Mouse (Mus musculus): ENCODE measurements around the gene Cutc.

Gene Cutc

GRCm38 (mm10) chr19:43753226-43753835 lies 535 bp downstream of the Cutc start:
- in situ Hi-C loops (cut with MboI) = loop anchor here (5.0 kb wide), 1 partner anchor 76 kb away; no protein-coding TSS in a partner anchor

DNA sequence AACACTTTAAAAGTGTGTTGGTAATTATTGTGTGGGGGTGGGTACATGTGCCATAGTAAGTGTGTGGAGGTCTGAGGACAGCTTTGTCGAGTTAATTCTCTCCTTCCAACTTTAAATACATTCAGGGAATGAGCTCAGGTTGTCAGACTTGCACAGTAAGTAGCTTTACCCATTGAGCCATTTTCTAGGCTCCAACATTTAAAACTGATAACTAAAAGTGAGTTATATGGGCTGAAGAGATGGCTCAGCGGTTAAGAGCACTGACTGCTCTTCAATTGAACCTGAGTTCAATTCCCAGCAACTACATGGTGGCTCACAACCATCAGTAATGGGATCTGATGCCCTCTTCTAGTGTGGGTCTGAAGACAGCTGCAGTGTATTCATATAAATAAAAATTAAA lies 1.4 kb downstream of the Cutc start:
- in situ Hi-C loops (cut with MboI) = loop anchor here (5.0 kb wide), 1 partner anchor 77 kb away; no protein-coding TSS in a partner anchor

DNA sequence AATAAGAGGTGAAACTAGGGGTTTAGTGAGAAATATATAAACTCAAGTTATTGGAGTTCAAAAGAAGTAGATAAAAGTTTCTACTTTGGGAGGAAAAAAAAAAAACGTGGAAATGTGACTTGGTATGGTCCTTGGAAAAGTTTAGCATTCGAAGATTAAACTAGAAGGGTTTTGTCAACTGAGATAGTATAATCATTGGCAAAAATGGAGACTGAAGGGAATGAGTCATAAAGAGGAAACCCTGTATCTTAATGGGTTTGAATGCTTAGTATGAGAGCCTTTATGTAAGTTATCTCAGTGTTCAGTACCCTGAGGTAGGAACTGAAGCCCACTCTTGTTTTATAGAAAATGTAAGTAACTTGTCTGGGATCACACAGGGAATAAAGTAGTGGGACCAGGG lies 2.1 kb downstream of the Cutc start:
- in situ Hi-C loops (cut with MboI) = loop anchor here (5.0 kb wide), 1 partner anchor 78 kb away; no protein-coding TSS in a partner anchor

GRCm38 (mm10) chr19:43760504-43760903 lies 7.7 kb downstream of the Cutc start:
- in situ Hi-C loops (cut with MboI) = no loop called here

DNA sequence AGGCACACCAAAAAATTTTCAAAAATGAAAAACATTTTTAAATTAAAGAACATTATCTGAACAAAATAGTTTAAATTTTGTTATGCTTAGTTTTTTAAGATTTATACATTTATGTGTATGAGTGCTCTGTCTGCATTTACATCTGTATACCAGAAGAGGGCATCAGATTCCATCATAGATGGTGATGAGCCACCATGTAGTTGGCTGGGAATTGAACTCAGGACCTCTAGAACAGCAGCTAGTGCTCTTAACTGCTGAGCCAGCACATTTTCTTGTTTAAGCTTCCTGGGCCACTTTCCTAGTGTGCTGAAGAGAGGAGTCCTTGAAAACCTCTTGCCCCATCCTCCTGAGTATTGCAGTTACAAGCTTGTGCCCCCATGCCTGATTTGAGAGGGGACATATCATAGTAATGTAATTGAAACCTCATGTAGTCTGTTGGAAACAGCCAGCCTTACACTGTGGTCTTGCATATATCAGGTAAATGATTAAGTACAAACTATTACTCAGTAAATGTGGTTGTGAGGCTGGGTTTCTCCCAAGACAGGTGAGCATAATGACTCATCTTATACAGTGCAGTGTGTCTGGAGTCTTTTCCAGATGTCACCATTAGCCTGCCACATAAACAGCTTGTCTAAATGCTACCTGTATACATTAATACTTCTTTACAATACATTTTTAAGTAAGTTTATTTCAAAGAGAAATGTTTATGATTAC lies 8.9 kb downstream of the Cutc start:
- in situ Hi-C loops (cut with MboI) = no loop called here

DNA sequence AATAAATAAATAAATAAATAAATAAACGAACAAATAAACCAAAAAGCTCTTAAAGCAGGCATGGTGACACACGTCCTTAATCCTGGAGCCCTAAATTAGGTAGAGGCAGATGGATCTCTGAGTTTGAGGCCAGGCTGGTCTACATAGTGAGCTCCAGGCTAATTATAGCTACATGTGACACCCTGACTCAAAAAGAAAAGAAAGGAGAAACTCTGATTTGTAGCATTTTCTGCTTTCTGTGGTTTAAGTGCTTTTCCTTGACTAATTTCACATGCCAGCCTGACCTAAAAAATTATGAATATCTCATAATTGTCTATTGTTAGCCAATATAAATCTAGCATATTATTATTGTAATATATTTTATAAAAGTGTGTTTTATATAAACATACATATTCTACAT lies 9.6 kb downstream of the Cutc start:
- in situ Hi-C loops (cut with MboI) = no loop called here

- in situ Hi-C loops (cut with MboI) = no loop called here
Measured at GRCm38 (mm10) chr19:43766451-43766850, 13.7 kb downstream of the Cutc start.

DNA sequence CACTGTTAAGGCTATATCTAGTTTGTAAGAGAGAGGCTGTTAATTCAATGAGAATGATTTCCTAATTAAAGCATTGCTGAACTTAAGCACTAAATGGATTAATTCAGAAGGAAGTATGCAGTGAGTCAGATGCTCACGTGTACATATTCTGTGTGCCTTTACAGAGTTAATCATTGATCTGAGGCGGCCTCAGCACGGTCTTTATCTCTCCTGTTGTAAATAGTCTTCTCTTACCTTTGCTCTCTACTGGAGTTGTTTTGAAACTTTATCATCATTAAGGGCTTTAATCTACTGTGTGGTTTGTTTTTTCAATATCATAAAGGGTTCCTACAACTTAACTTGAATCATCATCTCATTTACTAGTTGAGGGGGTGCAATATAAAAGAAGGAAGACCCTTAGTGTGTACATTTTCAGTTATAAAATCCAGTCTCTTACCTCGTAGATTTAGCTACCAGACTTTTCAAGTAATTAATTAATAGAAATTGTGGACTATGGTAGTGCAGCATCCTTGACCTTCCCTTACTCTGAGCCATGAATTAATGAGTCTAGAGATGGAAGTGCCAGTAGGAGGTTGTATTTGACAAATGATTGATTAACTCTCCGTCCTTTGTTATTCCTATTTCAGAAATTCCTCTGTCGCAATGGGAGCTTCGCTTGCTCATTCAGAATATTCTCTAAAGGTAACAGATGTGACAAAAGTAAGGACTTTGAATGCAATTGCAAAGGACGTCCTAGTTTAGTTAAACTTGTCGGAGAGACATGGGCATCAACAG lies 14.9 kb downstream of the Cutc start:
- in situ Hi-C loops (cut with MboI) = no loop called here

- in situ Hi-C loops (cut with MboI) = no loop called here
Measured at GRCm38 (mm10) chr19:43769366-43769960, 16.7 kb downstream of the Cutc start.

GRCm38 (mm10) chr19:43770584-43770983 lies 17.8 kb downstream of the Cutc start:
- in situ Hi-C loops (cut with MboI) = no loop called here

DNA sequence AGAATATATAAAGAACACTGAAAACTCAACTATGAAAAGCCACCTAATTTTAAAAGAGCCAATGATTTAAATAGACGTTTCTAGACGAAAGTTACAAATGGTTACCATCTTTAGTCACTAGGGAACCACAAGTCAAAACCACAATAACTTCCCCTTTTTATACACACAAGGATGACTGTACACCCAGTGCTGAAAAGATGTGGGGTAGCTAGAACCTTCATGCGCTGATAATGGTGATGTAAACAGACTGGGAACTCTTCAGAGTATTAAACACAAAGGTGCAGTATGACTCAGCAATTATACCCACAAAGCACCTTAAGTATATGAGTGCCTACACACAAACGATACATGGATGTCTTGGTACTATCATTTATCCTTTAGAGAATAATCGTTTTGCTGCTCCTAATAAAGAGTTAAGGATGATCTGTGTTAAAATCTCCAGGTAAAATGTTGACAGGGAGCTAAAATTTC lies 18.7 kb downstream of the Cutc start:
- in situ Hi-C loops (cut with MboI) = no loop called here

DNA sequence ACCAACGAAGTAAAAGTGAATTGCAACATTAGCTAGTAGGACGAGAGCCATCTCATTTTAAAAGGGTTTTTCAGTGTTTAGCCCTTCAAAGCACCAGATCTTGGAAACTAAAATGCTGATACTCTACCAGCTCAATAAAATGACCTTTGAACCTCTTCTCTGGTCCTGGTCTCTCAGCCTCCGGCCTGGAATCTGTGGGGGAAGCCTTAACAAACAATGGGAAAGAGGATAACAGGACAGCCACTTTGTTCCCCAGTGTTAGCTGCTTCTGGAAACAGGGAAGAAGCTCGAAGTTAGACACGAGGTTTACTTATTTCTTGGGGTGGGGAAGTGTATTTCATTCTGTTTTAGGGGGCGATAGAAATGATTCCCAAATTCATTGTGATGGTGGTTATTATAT lies 19.5 kb downstream of the Cutc start:
- in situ Hi-C loops (cut with MboI) = no loop called here

DNA sequence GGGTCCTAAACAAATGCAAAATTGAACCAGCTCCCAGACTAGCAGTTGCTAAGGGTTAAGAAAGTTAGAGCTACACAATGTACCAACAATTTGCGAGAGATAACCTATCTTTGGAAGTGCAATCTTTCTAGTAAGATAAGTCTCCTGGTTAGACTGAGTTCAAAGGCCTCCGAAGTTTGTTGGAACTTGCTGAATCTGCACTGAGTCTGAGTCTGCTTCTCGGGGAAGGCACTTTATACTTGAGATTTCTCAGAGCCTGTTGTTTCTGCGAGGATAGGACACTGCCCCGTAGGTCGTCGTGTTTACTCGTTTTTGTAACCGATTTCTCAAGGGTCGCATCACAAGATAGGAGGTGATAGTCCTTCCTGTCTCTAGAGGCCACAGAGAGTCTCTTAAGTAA lies 22.6 kb downstream of the Cutc start:
- in situ Hi-C loops (cut with MboI) = no loop called here

- in situ Hi-C loops (cut with MboI) = no loop called here
Measured at GRCm38 (mm10) chr19:43776561-43776960, 23.8 kb downstream of the Cutc start.

GRCm38 (mm10) chr19:43777308-43777707 lies 24.5 kb downstream of the Cutc start:
- in situ Hi-C loops (cut with MboI) = no loop called here

GRCm38 (mm10) chr19:43780391-43780790 lies 27.6 kb downstream of the Cutc start:
- in situ Hi-C loops (cut with MboI) = no loop called here

- in situ Hi-C loops (cut with MboI) = no loop called here
Measured at GRCm38 (mm10) chr19:43781980-43782379, 29.2 kb downstream of the Cutc start, which contains the start of gene Abcc2. Gene Abcc2, plus strand, starts transcription at chr19:43782192.

DNA sequence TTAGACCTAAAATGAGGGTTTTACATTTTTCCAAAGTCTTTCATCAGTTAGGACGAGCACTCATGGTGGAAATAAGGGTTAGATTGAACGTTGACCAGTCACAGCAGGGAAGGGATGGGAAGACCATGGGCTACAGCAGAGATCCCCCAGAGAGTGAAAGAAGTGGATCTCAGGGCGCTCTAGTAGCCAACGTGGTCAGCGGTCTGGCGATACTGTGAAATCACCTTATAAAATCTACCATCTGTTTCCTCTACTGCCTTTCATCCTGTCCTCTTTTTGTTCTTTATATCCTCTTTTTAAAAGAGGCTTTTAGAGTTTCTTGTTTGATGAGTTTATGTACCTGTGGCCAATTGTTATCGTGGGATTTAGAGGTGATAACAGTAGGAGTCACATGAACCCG lies 32.0 kb downstream of the Cutc start:
- in situ Hi-C loops (cut with MboI) = no loop called here

- in situ Hi-C loops (cut with MboI) = no loop called here
Measured at GRCm38 (mm10) chr19:43786249-43787026, 33.6 kb downstream of the Cutc start.

DNA sequence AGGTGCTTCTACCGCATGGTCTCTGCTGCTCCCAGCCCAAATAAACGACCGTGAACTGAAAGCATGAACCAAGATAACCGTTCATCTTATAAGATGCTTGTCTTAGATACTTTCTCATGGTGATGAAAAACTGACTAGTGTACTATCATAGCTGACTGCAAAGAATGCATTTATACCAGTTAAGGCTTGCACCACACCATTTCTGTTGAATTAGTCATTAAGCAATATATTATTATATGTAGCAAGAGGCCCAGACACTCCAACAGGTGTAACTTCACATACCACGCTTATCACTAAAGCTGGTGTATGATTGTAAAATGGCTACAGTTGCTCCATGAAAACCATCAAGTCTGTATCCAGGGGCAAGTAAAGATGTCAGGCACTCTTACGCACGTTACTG lies 37.0 kb downstream of the Cutc start:
- in situ Hi-C loops (cut with MboI) = no loop called here

GRCm38 (mm10) chr19:43792537-43792936 lies 39.7 kb downstream of the Cutc start:
- in situ Hi-C loops (cut with MboI) = no loop called here

All from mature B cell (primary cell).